Mouse (Mus musculus) brain, embryonic 14.5 days (tissue): Measurements from ENCODE around the gene Nupr1l.

ENCODE experiments used
- CTCF ChIP-seq: fragments of 200-500 bp; IDR thresholded peaks from 2 replicates; pipeline ENCODE4 v1.5.1; 2012; ENCODE audit warnings: inconsistent platforms, mild to moderate bottlenecking, moderate library complexity, borderline replicate concordance; ENCODE audit not compliant: insufficient read depth, insufficient read length; ENCODE audit errors: extremely low read depth
- POLR2A ChIP-seq: fragments of 200-500 bp; IDR thresholded peaks from 2 replicates; pipeline ENCODE4 v1.6.1; 2012; ENCODE audit warnings: mild to moderate bottlenecking, inconsistent platforms, borderline replicate concordance; ENCODE audit not compliant: poor library complexity, insufficient read depth, insufficient read length, severe bottlenecking; ENCODE audit errors: extremely low read depth

DNA sequence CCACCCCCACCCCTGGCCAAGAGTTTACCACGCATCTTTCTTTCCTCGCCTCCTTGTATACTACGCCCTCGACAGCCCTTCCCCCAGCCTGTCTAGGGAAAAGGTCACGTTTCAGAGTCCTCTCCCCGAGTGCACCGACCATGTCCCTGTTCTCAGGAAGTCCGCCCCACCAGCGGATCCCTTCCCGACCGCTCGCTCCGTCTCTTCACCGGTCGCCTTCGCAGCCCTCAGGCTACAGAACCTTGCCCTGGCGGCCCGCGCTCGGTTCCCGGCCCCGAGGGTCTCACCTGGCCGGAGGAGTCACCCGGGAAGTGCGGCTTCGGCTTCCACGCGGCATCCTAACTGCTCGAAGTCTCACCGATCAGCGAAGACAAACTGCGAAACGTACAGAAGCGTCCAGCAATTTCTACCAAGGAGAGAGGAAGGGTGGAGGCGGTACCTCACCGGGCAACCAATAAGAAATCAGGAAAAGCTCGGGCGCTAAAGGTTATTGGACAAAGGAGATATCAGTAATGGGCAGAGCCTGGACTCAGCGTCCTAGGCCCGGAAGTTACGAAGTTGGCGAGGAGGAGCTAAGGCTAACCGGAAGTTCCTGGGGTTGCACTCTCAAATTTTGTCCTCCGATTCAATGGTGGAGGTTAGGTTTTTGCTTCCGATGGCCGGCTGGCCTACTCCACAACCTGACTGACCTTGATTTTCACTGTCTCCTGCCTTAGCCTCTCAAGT is 21.3 kb upstream of the Nupr1l start, which contains the start of gene Chchd2:
- TF ChIP-seq CTCF (no peak), POLR2A (0 out of 2 replicates have a peak, but pooled peaks have one; percentile 21)
